Mouse (Mus musculus): ENCODE results near the gene Smpd2. TPM values are rescaled to one million over a fixed set of nuclear protein-coding genes. Genes with fewer than 3 reads are reported as not detected.

Gene Smpd2
- total and polyA plus RNA-seq, 3 experiments = 0.04 to 0.42 TPM; not detected in 1

DNA sequence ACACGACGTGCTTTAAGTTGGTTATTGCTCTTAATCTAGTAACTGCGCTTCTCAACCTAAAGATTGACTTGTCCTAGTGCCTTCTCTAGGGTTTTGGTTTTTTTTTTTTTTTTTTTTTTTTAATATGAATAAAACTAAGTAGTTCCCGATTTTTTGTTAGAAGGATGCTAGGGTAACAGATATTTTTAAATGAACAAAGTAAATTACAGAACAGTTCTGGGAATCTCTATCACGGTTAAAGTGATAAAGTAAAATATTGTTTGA is 30.2 kb upstream of the Smpd2 start:
- peak overlapping the region; percentile 75 to 81 for H3K4me3 ChIP-seq (ENCODE audit: control insufficient read depth in 1 of 2, insufficient read depth in 1 of 2, low read depth in 2 of 2, low read length in 2 of 2)
- H3K9me3 ChIP-seq (replicated peaks; ENCODE audit: insufficient read depth, low read length) = no peaks in the 10 kb centered on the region
- peaks cover 15 to 25% of the 10 kb centered on the region in 2 experiments for H3K4me1 ChIP-seq (ENCODE audit: control insufficient read depth in 1 of 2, insufficient read depth in 2 of 2, low read length in 2 of 2)
- H3K9ac ChIP-seq (ENCODE audit: control insufficient read depth, low read depth, low read length, poor library complexity, severe bottlenecking) = peak overlapping the region; percentile 96
- peaks cover 28% of the 10 kb centered on the region for H3K79me2 ChIP-seq (ENCODE audit: control insufficient read depth, insufficient read depth, low read length, poor library complexity)
- no peaks in the 10 kb centered on the region for H3K27me3 ChIP-seq (ENCODE audit: control insufficient read depth in 1 of 2, insufficient read depth in 2 of 2, low read length in 2 of 2)
- H3K27ac ChIP-seq (ENCODE audit: control insufficient read depth, low read depth, low read length) = no peak overlapping the region
- TF ChIP-seq ZNF384 (IDR thresholded peaks at IDR 0.05; ENCODE audit: low read depth, low read length) (peak; percentile 70), CHD1 (IDR thresholded peaks at IDR 0.05; ENCODE audit: low read depth, low read length) (no peak)
- H3K36me3 ChIP-seq (ENCODE audit: control insufficient read depth in 1 of 2, insufficient read depth in 2 of 2, low read length in 2 of 2) = peaks cover 5 to 41% of the 10 kb centered on the region in 2 experiments; a peak in 3 of 4 replicates
- no peak for DNase-seq (ENCODE audit: low read depth, low spot score)

DNA sequence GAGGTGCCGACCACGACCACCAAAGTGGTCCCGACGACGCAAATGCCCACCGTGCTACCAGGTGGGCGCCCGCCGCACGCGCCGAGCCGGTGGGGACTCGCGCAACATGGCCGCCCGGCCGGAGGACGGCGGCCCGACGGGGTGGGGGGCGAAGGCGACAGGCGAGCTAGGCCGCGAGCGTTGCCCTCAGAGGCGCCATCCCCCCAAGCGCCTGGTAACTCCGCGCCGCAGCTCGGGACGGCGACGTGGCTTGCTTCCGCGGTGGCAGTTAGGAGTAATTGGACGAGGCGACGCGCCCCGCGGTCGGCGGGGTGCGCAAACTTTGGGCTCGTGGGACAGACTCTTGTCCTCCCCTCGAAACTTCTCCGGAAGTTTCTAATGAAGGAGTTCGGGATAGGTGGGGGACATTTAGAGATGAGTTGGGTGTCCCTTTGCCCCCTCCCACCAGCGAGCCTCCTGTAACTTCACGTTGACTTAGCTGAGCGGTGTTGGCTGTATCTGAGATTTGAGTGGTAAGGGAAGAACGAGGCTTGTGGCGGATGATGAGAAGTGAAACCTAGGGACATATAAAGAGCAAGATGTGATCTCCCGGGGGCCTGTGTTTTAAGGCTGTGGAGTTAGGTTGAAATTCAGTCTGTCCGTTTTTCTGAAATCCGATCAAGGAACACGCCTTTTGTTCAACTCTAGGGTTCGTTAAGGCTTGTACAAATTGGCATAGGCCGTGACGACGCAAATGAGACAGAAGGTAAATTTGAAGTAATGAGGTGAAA is 29.7 kb upstream of the Smpd2 start:
- Histone ChIP-seq H3K4me1 (ENCODE audit: control insufficient read depth in 1 of 2, insufficient read depth in 2 of 2, low read length in 2 of 2) (peaks cover 13 to 22% of the 10 kb centered on the region in 2 experiments), H3K27ac (ENCODE audit: control insufficient read depth, low read depth, low read length) (peak overlapping the region; percentile 78), H3K9ac (ENCODE audit: control insufficient read depth, low read depth, low read length, poor library complexity, severe bottlenecking) (peak overlapping the region; percentile 96), H3K79me2 (ENCODE audit: control insufficient read depth, insufficient read depth, low read length, poor library complexity) (peaks cover 28% of the 10 kb centered on the region), H3K4me3 (ENCODE audit: control insufficient read depth in 1 of 2, insufficient read depth in 1 of 2, low read depth in 2 of 2, low read length in 2 of 2) (peak overlapping the region; percentile 75 to 81), H3K36me3 (ENCODE audit: control insufficient read depth in 1 of 2, insufficient read depth in 2 of 2, low read length in 2 of 2) (peaks cover 3 to 38% of the 10 kb centered on the region in 2 experiments; a peak in 3 of 4 replicates), H3K9me3 (replicated peaks; ENCODE audit: insufficient read depth, low read length) (no peaks in the 10 kb centered on the region), H3K27me3 (ENCODE audit: control insufficient read depth in 1 of 2, insufficient read depth in 2 of 2, low read length in 2 of 2) (no peaks in the 10 kb centered on the region)
- TF ChIP-seq RAD21 (IDR thresholded peaks at IDR 0.05; ENCODE audit: low read depth, low read length) (no peak), TCF12 (IDR thresholded peaks at IDR 0.05; ENCODE audit: low read depth, low read length) (no peak), ZKSCAN1 (IDR thresholded peaks at IDR 0.05; ENCODE audit: low read depth, low read length) (no peak), BHLHE40 (IDR thresholded peaks at IDR 0.05; ENCODE audit: borderline replicate concordance, low read depth, low read length) (no peak), ETS1 (IDR thresholded peaks at IDR 0.05; ENCODE audit: low read depth, low read length) (no peak), CTCF (IDR thresholded peaks at IDR 0.05 in 2 of 3, conservative IDR thresholded peaks at IDR 0.05 in 1 of 3; ENCODE audit: control insufficient read depth in 1 of 3, insufficient read depth in 1 of 3, low read depth in 2 of 3, low read length in 3 of 3, poor library complexity in 1 of 3, severe bottlenecking in 1 of 3) (no peak), CHD1 (IDR thresholded peaks at IDR 0.05; ENCODE audit: low read depth, low read length) (no peak), POLR2A (IDR thresholded peaks at IDR 0.05; ENCODE audit: control insufficient read depth in 1 of 2, insufficient read depth in 1 of 2, low read depth in 1 of 2, low read length in 2 of 2, poor library complexity in 1 of 2) (no peak), TBP (IDR thresholded peaks at IDR 0.05; ENCODE audit: low read depth, low read length) (0 out of 2 replicates have a peak, but pooled peaks have one; percentile 13), CHD2 (IDR thresholded peaks at IDR 0.05; ENCODE audit: low read length) (no peak), USF1 (IDR thresholded peaks at IDR 0.05; ENCODE audit: low read depth, low read length) (no peak), ZC3H11A (IDR thresholded peaks at IDR 0.05; ENCODE audit: low read depth, low read length) (no peak), MXI1 (IDR thresholded peaks at IDR 0.05; ENCODE audit: low read depth, low read length) (peak; percentile 79; the same call in 1 of the 2 replicates), NELFE (IDR thresholded peaks at IDR 0.05; ENCODE audit: low read depth, low read length) (no peak), MAX (IDR thresholded peaks at IDR 0.05; ENCODE audit: low read length) (peak; percentile 10; the same call in 1 of the 2 replicates), SIN3A (IDR thresholded peaks at IDR 0.05; ENCODE audit: low read length) (no peak; the same call in 1 of the 2 replicates), MAZ (IDR thresholded peaks at IDR 0.05; ENCODE audit: low read depth, low read length) (peak; percentile 6; the same call in 1 of the 2 replicates), MEF2A (IDR thresholded peaks at IDR 0.05; ENCODE audit: extremely low read depth, insufficient replicate concordance, low read depth, low read length, poor library complexity, severe bottlenecking) (no peak), ZMIZ1 (IDR thresholded peaks at IDR 0.05; ENCODE audit: low read depth, low read length) (peak; percentile 9; the same call in 1 of the 2 replicates), GABPA (IDR thresholded peaks at IDR 0.05; ENCODE audit: low read depth, low read length) (no peak), HCFC1 (IDR thresholded peaks at IDR 0.05; ENCODE audit: low read depth, low read length) (no peak; the same call in 1 of the 2 replicates), EP300 (IDR thresholded peaks at IDR 0.05; ENCODE audit: low read depth in 1 of 2, low read length in 2 of 2) (no peak), POLR2AphosphoS5 (IDR thresholded peaks at IDR 0.05; ENCODE audit: borderline replicate concordance, low read depth, low read length) (no peak), MAFK (IDR thresholded peaks at IDR 0.05; ENCODE audit: borderline replicate concordance, low read depth, low read length) (no peak), SMC3 (IDR thresholded peaks at IDR 0.05; ENCODE audit: low read depth, low read length) (no peak), ELF1 (IDR thresholded peaks at IDR 0.05; ENCODE audit: low read depth, low read length) (no peak), GATA1 (IDR thresholded peaks at IDR 0.05; ENCODE audit: low read depth, low read length) (no peak)
- DNase-seq (ENCODE audit: low read depth, low spot score) = peak; percentile 76
